Mouse (Mus musculus) cerebellum, adult 2 months (tissue): ENCODE data around the gene Adam30.

ENCODE experiments used
- CTCF ChIP-seq: fragments of 200-500 bp; IDR thresholded peaks from 2 replicates; pipeline ENCODE4 v1.5.1; 2011; ENCODE audit warnings: low read depth, mild to moderate bottlenecking, control low read depth, low read length, moderate library complexity, borderline replicate concordance; ENCODE audit not compliant: insufficient read depth
- POLR2A ChIP-seq: fragments of 200-500 bp; IDR thresholded peaks from 2 replicates; pipeline ENCODE4 v1.6.1; 2011; ENCODE audit warnings: low read length, control low read depth, borderline replicate concordance; ENCODE audit not compliant: insufficient read depth

DNA sequence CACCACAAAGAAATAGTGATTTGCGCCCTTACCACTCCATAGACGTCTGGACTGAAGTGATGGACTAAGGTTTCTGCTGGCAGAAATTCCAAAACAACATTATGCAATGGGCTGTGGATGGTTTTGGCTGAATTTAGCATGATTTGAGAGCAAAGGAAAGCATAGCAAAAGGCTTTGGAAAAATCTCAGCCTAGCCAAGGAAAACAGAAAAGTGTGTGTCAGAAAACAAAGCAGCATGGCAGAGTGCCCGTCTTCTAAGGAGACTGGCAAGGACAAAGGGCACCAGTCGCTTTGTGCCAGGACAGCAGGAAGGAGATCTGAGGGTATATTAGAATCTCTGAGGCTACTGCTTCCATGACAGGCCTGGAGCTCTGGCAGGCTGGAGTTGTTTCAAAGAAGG lies 17.9 kb downstream of the Adam30 start:
- TF ChIP-seq POLR2A = no peak
- TF ChIP-seq CTCF = no peak
